Mouse (Mus musculus): ENCODE results near the gene Tmprss3.

The Tmprss3 gene

GRCm38 (mm10) chr17:31138398-31138797, 60.4 kb downstream of the Tmprss3 start:
- no peak for DNase-seq (ENCODE audit: low read depth, low spot score)

GRCm38 (mm10) chr17:31136821-31137220, 62.0 kb downstream of the Tmprss3 start:
- no peak for DNase-seq (ENCODE audit: low read depth, low spot score)

- DNase-seq (ENCODE audit: low read depth, low spot score), result no peak
Observed at GRCm38 (mm10) chr17:31136291-31136690, 62.5 kb downstream of the Tmprss3 start.

DNA sequence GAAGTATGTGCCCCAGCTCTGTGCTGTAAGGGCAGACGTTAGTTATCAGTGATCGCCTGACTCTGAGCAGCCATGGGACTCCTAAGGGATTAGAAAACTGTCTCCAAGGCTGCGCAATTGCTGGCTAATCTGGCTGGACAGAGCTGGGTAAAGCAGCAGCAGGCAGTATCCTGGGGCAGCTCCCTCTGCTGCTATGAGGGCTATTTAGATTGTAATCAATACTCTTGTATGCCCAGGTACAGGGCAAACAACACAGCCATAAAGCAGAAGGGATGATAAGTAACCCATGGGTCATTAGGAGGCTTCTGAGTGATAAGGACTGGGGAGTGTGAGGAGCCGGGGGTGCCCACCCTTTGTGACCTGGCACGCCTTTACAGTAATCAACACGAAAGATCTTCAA, 63.9 kb downstream of the Tmprss3 start:
- no peak for DNase-seq (ENCODE audit: low read depth, low spot score)

- no peak for DNase-seq (ENCODE audit: low read depth, low spot score)
Observed at GRCm38 (mm10) chr17:31133776-31134175, 65.0 kb downstream of the Tmprss3 start.

GRCm38 (mm10) chr17:31131269-31131821, 67.4 kb downstream of the Tmprss3 start:
- DNase-seq (ENCODE audit: low read depth, low spot score), result peak; percentile 58

- DNase-seq (ENCODE audit: low read depth, low spot score), result no peak
Observed at GRCm38 (mm10) chr17:31129452-31129851, 69.3 kb downstream of the Tmprss3 start, which contains the start of gene Tff3. Gene Tff3, minus strand, starts transcription at chr17:31129646.
